Mouse (Mus musculus) megakaryocyte, embryonic 14.5 days (primary cell): ENCODE measurements at regions not wholly inside any gene's neighbourhood (a gene's known extent, or its start where the extent isn't known, plus 50 kb on each side); places are given as distances from the start of the nearest gene placed in this dataset.

ENCODE experiments used
- FLI1 ChIP-seq: IDR thresholded peaks from 2 replicates; pipeline ENCODE4 v1.6.1; 2012; ENCODE audit warnings: low read length, inconsistent platforms, mixed read lengths
- GATA1 ChIP-seq: IDR thresholded peaks from 3 replicates; pipeline ENCODE4 v1.6.1; 2012; ENCODE audit warnings: mixed read lengths, low read length, inconsistent platforms, borderline replicate concordance

DNA sequence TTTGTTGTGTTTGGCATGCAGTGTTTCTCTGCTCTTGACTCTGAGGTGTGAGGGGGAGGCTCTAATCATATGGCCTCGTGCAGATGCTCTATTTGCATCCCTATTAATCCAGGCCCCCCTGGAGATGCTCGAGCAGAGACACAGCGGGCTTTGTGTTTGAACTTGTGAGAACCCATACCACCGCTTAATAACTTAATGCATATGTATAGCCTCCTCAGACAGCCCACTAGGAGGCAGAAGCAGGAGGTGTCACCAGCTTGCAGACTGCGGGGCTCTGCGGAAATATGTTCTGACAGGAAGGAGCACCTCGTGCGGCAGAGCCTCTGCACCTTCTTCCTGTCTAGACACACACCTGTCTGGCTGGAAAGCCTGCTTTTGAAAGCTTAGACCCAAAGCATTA lies 113.7 kb downstream of the Barhl2 start:
- TF ChIP-seq GATA1 (no peak), FLI1 (no peak)
